Mouse (Mus musculus): ENCODE data around the gene Slc16a5. TPM values are rescaled to one million over a fixed set of nuclear protein-coding genes. Genes with fewer than 3 reads are reported as not detected.

Gene Slc16a5
- polyA plus RNA-seq, 1 experiment from 2014 or later = 0.13 TPM

DNA sequence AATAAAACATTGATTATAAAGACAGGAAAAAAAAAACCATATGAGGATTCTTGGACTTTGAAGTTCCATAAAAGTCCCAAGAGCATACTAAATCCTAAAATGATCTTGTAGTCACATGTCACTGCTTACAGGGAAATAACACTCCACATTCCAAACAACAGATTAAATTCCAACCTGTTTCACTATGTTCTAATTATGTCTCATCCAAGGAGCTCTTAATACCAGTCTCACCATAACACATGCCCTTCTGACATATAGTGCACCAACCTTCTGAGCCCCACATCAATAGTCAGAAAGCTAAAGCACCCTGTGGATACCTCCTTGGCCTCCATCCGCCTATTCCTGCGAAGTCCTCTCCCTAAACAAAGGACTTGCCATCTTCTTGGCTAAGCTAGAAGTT lies 57.9 kb downstream of the Slc16a5 start:
- Histone ChIP-seq H3K36me3 (ENCODE audit: insufficient read depth, low read length) (peaks cover 4% of the 10 kb centered on the region), H3K9ac (replicated peaks; ENCODE audit: low read depth) (no peak overlapping the region), H3K4me1 (ENCODE audit: insufficient read depth, low read depth, low read length) (no peaks in the 10 kb centered on the region), H3K4me3 (ENCODE audit: low read depth, low read length) (no peak overlapping the region), H3K4me2 (replicated peaks; ENCODE audit: low read depth, low read length) (no peak overlapping the region), H3K27ac (ENCODE audit: low read length) (no peak overlapping the region), H3K27me3 (replicated peaks; ENCODE audit: insufficient read depth, low read length) (no peaks in the 10 kb centered on the region), H3K9me3 (ENCODE audit: low read length) (no peaks in the 10 kb centered on the region)
- no peak for TF ChIP-seq EP300 (IDR thresholded peaks at IDR 0.05)
- TF ChIP-seq CTCF (IDR thresholded peaks at IDR 0.05) = no peak
- DNase-seq (ENCODE audit: low spot score) (no peak), ATAC-seq (no peak)
- WGBS = 86% methylated on average over 2 of the region's 2 CpGs

DNA sequence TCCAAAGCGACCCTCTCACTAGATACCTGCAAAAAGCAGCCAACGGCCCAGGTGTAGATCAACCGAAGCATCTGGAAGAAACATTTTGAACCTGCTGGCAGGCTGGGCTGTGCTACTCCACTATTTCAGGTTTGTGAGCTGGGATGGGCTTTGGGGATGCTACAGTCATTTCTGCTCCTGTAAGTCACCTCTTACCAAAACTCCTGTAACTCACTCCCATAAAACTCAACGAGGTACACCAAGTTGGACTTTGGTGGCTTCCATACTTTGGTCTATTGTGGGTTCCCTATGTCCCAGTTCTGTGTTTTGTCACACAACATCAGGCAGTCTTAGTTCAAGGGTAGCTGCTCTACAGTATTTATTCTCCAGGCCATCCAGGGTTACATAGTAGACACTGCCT lies 58.8 kb downstream of the Slc16a5 start:
- Histone ChIP-seq H3K4me1 (ENCODE audit: insufficient read depth, low read depth, low read length) (no peaks in the 10 kb centered on the region), H3K9me3 (ENCODE audit: low read length) (no peaks in the 10 kb centered on the region), H3K27me3 (replicated peaks; ENCODE audit: insufficient read depth, low read length) (no peaks in the 10 kb centered on the region), H3K4me2 (replicated peaks; ENCODE audit: low read depth, low read length) (no peak overlapping the region), H3K4me3 (ENCODE audit: low read depth, low read length) (no peak overlapping the region), H3K36me3 (ENCODE audit: insufficient read depth, low read length) (peaks cover 7% of the 10 kb centered on the region), H3K27ac (ENCODE audit: low read length) (no peak overlapping the region), H3K9ac (replicated peaks; ENCODE audit: low read depth) (no peak overlapping the region)
- ATAC-seq = no peak
- WGBS = 91% methylated on average over 4 of the region's 4 CpGs
- TF ChIP-seq EP300 (IDR thresholded peaks at IDR 0.05) (no peak), CTCF (IDR thresholded peaks at IDR 0.05) (no peak)
- DNase-seq (ENCODE audit: low spot score) = no peak

GRCm38 (mm10) chr11:115522238-115522637 lies 60.0 kb downstream of the Slc16a5 start:
- H3K27me3 ChIP-seq (replicated peaks; ENCODE audit: insufficient read depth, low read length) = no peaks in the 10 kb centered on the region
- H3K4me2 ChIP-seq (replicated peaks; ENCODE audit: low read depth, low read length) = no peak overlapping the region
- DNase-seq (ENCODE audit: low spot score) (no peak), ATAC-seq (no peak)
- no peak overlapping the region for H3K4me3 ChIP-seq (ENCODE audit: low read depth, low read length)
- H3K27ac ChIP-seq (ENCODE audit: low read length) = no peak overlapping the region
- TF ChIP-seq EP300 (IDR thresholded peaks at IDR 0.05) = no peak
- no peak for TF ChIP-seq CTCF (IDR thresholded peaks at IDR 0.05)
- peaks cover 14% of the 10 kb centered on the region for H3K36me3 ChIP-seq (ENCODE audit: insufficient read depth, low read length)
- no peaks in the 10 kb centered on the region for H3K4me1 ChIP-seq (ENCODE audit: insufficient read depth, low read depth, low read length)
- H3K9ac ChIP-seq (replicated peaks; ENCODE audit: low read depth) = no peak overlapping the region
- 83% methylated on average over 2 of the region's 2 CpGs for WGBS
- H3K9me3 ChIP-seq (ENCODE audit: low read length) = no peaks in the 10 kb centered on the region

GRCm38 (mm10) chr11:115522703-115523102 lies 60.4 kb downstream of the Slc16a5 start:
- H3K9ac ChIP-seq (replicated peaks; ENCODE audit: low read depth) = no peak overlapping the region
- H3K36me3 ChIP-seq (ENCODE audit: insufficient read depth, low read length) = peaks cover 15% of the 10 kb centered on the region
- no peak overlapping the region for H3K4me2 ChIP-seq (replicated peaks; ENCODE audit: low read depth, low read length)
- no peaks in the 10 kb centered on the region for H3K4me1 ChIP-seq (ENCODE audit: insufficient read depth, low read depth, low read length)
- ATAC-seq = no peak
- DNase-seq (ENCODE audit: low spot score) = no peak
- H3K27me3 ChIP-seq (replicated peaks; ENCODE audit: insufficient read depth, low read length) = no peaks in the 10 kb centered on the region
- no peak overlapping the region for H3K27ac ChIP-seq (ENCODE audit: low read length)
- 65% methylated on average over 2 of the region's 2 CpGs for whole genome bisulfite sequencing
- no peaks in the 10 kb centered on the region for H3K9me3 ChIP-seq (ENCODE audit: low read length)
- no peak for TF ChIP-seq CTCF (IDR thresholded peaks at IDR 0.05)
- no peak for TF ChIP-seq EP300 (IDR thresholded peaks at IDR 0.05)
- H3K4me3 ChIP-seq (ENCODE audit: low read depth, low read length) = no peak overlapping the region

Small RNA genes lying within 50 kb of the gene (microRNA-seq; reads per million reads assigned to microRNA genes)
- not detected for gene Mir3968

Other genes starting within 250 kb of the Slc16a5 start
- gene Grin2c, start 195.2 kb upstream of the Slc16a5 start, polyA plus RNA-seq (2015; fragmentation: Nextera tagmentation; extraction: Ambion mirVana) = 0.11 TPM in 2 replicates
- 6.9 and 7.9 TPM in 2 replicates for gene Fdxr, start 185.4 kb upstream of the Slc16a5 start, polyA plus RNA-seq (2015; fragmentation: Nextera tagmentation; extraction: Ambion mirVana)
- gene Fads6, start 164.8 kb upstream of the Slc16a5 start, polyA plus RNA-seq (2015; fragmentation: Nextera tagmentation; extraction: Ambion mirVana) = 0.17 and 0.24 TPM in 2 replicates
- not detected in 2 replicates for gene Otop2, start 155.3 kb upstream of the Slc16a5 start, polyA plus RNA-seq (2015; fragmentation: Nextera tagmentation; extraction: Ambion mirVana)
- not detected in 2 replicates for gene Ush1g, start 140.4 kb upstream of the Slc16a5 start, polyA plus RNA-seq (2015; fragmentation: Nextera tagmentation; extraction: Ambion mirVana)
- not detected in 2 replicates for gene Otop3, start 127.7 kb upstream of the Slc16a5 start, polyA plus RNA-seq (2015; fragmentation: Nextera tagmentation; extraction: Ambion mirVana)
- gene Hid1, start 94.7 kb upstream of the Slc16a5 start, polyA plus RNA-seq (2015; fragmentation: Nextera tagmentation; extraction: Ambion mirVana) = 16.0 and 17.9 TPM in 2 replicates
- 14.0 and 15.8 TPM in 2 replicates for gene Cdr2l, start 80.6 kb upstream of the Slc16a5 start, polyA plus RNA-seq (2015; fragmentation: Nextera tagmentation; extraction: Ambion mirVana)
- 154 and 180 TPM in 2 replicates for gene Mrpl58, start 58.7 kb upstream of the Slc16a5 start, polyA plus RNA-seq (2015; fragmentation: Nextera tagmentation; extraction: Ambion mirVana)
- gene Atp5h, start 42.5 kb upstream of the Slc16a5 start, polyA plus RNA-seq (2015; fragmentation: Nextera tagmentation; extraction: Ambion mirVana) = 669 and 721 TPM in 2 replicates
- 18.6 and 19.1 TPM in 2 replicates for gene Kctd2, start 42.3 kb upstream of the Slc16a5 start, polyA plus RNA-seq (2015; fragmentation: Nextera tagmentation; extraction: Ambion mirVana)
- not detected in 2 replicates for gene Trim80, start 21.9 kb upstream of the Slc16a5 start, polyA plus RNA-seq (2015; fragmentation: Nextera tagmentation; extraction: Ambion mirVana)
- 6.4 and 9.0 TPM in 2 replicates for gene Armc7, start 13.2 kb downstream of the Slc16a5 start, polyA plus RNA-seq (2015; fragmentation: Nextera tagmentation; extraction: Ambion mirVana)
- 102 and 109 TPM in 2 replicates for gene Nt5c, start 29.4 kb downstream of the Slc16a5 start, polyA plus RNA-seq (2015; fragmentation: Nextera tagmentation; extraction: Ambion mirVana)
- 195 and 201 TPM in 2 replicates for gene Jpt1, start 51.9 kb downstream of the Slc16a5 start, polyA plus RNA-seq (2015; fragmentation: Nextera tagmentation; extraction: Ambion mirVana)
- 546 and 580 TPM in 2 replicates for gene Sumo2, start 73.8 kb downstream of the Slc16a5 start, polyA plus RNA-seq (2015; fragmentation: Nextera tagmentation; extraction: Ambion mirVana)
- gene Nup85, start 102.0 kb downstream of the Slc16a5 start, polyA plus RNA-seq (2015; fragmentation: Nextera tagmentation; extraction: Ambion mirVana) = 38.4 and 44.2 TPM in 2 replicates
- gene Mrps7, start 141.5 kb downstream of the Slc16a5 start, polyA plus RNA-seq (2015; fragmentation: Nextera tagmentation; extraction: Ambion mirVana) = 47.4 and 49.2 TPM in 2 replicates
- 6.8 and 8.1 TPM in 2 replicates for gene Gga3, start 141.6 kb downstream of the Slc16a5 start, polyA plus RNA-seq (2015; fragmentation: Nextera tagmentation; extraction: Ambion mirVana)
- gene Mif4gd, start 150.5 kb downstream of the Slc16a5 start, polyA plus RNA-seq (2015; fragmentation: Nextera tagmentation; extraction: Ambion mirVana) = 74.7 and 78.6 TPM in 2 replicates
- 18.9 and 19.5 TPM in 2 replicates for gene Slc25a19, start 165.8 kb downstream of the Slc16a5 start, polyA plus RNA-seq (2015; fragmentation: Nextera tagmentation; extraction: Ambion mirVana)
- gene Grb2, start 246.1 kb downstream of the Slc16a5 start, polyA plus RNA-seq (2015; fragmentation: Nextera tagmentation; extraction: Ambion mirVana) = 62.8 and 75.9 TPM in 2 replicates